Mouse (Mus musculus) cerebellum, adult 8-10 months (tissue): ENCODE data around the gene Tacc2.

Source experiments
- DNase-seq: peaks from one replicate; pipeline ENCODE4 v3.0.0; 2022

Tacc2 gene

DNA sequence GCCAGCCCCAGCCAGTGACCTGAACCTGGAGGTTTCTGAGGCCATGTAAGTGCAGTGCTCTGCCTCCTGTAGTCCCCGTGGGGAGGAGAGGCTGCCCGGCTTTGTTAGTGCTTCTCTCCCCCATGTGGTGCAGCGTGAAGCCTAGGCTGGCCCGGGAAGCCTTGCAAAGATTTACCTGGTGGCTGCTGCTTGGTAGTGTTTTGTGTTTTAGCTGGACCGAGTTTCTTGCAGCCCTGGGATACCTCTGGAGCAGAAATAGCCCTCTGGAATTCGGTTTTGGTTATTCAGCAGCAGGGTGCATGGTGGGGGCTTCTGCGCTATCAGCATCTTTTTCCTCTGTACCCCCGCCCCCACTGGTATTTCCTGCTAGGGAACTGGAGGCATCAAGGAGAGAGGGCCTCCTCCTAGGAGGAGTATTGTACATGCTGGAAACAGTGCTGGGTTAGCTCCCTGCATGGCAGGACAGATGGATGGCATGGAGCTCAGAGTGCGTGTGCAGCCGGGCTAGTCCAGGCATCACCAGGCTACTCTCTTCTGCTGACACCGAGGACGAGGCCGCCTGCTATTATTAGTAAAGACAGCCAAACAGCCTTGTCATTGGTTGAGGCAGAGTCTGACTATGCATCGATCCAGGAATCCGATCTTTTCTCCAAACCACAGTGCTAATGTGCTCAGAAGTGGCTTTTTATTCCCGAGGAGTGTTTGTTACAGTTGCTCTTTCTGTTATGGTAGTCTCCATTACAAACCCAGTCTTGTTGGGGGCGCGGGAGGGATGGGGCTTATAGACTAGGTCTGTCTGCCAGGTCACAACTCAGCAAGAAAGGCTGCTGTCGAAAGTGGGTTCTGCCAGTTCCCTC is 115.9 kb downstream of the Tacc2 start:
- peak; percentile 61 for DNase-seq

GRCm38 (mm10) chr7:130693800-130694193 is 116.6 kb downstream of the Tacc2 start:
- peak; percentile 54 for DNase-seq

- DNase-seq = no peak
Measured at GRCm38 (mm10) chr7:130695669-130696338, 118.6 kb downstream of the Tacc2 start.

DNA sequence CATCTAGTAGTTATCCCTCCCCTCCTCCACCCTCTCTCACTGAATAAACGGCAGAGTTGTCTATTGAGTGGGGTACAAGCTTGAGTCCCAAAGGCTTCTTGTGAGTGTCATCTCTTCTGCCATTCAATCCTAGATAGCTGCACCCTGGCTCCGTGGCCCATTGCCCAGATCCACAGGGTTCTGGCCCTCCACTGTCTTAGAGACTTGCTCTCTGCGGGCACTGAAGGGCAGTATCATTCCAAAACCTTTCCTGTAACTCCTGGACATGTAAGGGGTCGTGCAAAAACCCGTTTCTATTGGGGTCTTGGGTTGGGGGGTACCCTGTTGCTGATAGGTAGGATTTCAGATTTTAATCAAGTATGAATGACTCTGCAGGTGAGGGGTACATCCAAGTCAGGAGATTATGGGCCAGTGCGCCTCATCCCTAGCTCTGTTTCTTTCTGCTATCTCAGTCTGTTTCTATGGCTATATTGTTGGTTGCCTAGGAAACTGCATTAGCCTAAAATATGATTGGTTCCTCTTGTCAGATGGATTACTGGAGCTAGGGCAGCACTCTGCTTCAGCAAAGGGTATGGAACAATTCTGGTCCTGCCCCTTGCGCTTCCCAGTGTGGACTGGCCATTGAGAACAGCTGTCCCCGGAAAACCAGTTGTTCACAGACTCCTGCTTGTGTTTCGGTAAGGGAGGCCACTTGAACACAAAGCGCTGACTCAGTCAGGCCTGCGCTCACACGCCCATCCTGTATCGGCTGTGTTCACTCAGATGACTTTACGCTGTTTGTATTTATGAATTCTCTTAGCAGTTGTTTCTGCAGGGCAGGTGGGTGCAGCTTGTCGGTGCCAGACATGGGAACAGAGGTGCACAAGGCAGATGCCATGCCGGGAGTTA is 119.4 kb downstream of the Tacc2 start:
- no peak for DNase-seq

- no peak for DNase-seq
Measured at GRCm38 (mm10) chr7:130698480-130698879, 121.2 kb downstream of the Tacc2 start.

- no peak for DNase-seq
Measured at GRCm38 (mm10) chr7:130701336-130701735, 124.1 kb downstream of the Tacc2 start.

DNA sequence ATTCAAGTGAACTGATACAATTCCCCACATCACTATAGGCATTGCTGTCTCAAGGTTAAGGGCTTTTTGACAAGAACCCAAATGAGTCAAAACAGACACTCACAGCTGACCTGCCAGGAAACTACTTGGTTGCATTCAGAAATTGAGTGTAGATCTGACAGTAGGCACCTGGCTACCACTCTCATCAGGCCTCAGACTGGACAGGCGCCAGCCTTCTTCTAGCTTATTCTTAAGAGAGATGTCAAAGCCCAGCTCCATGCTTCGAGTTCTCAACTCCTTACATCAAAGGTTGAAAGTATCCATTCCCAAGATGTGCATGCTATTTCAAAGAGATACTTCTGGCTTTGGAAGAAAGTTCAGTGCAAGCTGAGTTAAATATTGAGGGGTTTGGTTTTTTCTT is 128.0 kb downstream of the Tacc2 start:
- no peak for DNase-seq

DNA sequence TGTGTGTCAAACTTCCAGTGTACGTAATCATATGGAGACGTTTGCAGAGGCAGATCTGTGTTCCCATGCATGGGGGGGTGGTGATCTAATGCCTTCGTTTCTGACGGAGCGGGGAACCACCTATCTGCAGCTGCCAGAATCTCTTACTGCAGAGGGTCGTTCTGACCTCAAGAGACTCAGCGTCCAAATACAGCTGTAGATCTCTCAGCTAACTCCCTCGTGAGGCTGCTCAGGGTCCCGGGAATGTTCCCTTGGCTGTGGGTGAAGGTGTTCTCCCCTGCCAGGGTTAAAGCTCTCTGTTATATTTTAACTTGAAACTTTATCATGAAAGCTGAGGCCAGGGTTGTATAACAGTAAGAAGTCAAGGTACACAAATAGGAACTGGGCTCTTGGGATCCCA is 131.7 kb downstream of the Tacc2 start:
- DNase-seq = no peak

DNA sequence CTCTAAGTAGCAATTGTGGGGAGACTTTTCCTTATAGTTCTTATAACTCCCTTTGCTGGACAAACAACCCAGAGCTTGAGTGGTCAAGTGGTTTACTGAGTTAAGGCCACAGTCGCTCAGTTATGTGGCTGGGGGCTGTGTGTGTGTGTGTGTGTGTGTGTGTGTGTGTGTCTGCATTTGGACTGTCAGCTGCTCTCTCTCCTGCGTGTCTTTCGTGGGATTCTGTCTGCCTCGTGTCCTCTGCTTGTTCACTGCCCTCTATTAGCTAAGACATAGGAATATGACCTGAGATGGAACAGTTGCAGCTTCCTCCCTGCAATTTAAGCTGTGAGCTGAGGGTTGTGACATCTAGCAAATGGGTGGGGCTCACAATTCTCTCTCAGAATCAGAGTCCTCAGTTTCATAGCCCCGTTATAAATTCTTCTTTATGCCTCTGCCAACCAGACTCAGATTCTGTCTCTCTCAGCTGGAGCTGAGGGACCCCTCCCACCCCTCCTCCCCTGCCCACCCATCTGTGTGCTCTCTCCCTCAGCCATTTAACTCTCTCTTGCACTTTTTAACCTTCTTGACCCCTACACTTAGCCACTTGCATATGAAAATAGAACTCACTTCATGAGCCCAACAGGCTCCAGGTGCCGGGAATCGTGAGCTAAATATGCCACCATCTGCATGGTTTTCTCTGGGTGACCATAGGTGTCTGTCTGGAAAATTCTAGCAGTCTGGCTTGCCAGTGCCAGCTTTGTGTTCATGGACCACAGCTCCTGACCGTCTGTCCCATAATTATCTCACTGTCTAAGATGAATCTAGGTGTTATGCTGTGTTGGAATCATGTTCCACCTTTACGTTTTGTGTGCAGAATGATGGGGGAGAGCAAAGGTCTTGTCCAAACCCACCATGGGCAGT is 132.4 kb downstream of the Tacc2 start:
- DNase-seq = peak; percentile 52

DNA sequence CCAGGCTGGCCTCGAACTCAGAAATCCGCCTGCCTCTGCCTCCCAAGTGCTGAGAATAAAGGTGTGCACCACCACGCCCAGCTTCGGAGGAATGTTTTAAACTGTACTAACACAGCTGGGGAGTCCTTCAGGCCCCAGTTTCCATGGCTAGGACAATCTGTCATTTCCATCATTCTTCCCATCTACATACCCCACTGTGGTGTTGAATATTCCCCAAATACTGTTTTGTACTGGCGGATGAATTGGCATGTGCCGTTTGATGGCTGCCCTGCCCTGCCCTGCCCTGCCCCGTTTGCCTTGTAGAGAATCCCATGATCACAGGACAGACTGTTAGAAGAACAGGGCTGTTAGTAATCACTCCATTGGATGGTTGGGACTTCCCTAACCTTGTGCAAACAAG is 134.6 kb downstream of the Tacc2 start:
- no peak for DNase-seq

DNA sequence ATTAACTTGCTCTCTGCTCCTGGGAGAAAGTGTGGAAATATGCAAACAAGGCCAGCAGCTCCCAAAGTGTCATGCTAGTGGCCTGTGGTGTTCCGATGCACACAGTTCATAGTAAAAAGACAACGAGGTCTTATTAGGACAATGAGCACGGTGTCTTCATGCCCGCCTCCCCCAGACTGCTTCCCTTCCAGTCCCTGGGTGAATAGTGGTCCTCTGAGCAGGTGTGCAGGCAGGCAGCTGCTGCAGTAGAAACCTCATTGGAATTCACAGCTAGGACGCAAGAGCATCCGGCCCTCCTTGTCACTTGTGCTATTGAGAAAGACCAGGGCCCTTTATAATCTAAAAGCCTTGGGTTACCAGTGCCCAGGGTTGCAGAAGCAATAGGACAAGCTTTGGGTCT is 136.1 kb downstream of the Tacc2 start:
- no peak for DNase-seq

GRCm38 (mm10) chr7:130715467-130715866 is 138.2 kb downstream of the Tacc2 start:
- DNase-seq = peak; percentile 87

- DNase-seq = no peak
Measured at GRCm38 (mm10) chr7:130716341-130716740, 139.1 kb downstream of the Tacc2 start.

DNA sequence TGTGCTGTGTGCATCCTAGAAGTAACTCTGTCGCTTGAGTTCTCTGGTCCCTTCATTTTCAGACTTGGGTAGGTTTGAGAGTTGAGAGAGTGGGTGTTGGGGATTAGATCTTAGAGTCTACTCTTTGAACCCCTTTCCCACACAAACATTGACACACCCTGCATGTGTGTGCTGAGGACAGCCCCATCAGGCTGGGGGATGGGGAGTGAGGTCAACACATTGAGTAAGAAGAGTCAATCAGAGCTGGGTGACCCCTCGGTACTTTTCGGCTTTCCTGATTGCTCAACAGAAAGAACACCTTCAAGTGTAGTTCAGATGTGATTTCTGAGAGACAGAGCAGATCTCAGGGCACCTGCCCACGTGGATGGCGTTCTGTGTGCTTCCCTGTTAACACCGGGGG is 139.8 kb downstream of the Tacc2 start:
- no peak for DNase-seq

DNA sequence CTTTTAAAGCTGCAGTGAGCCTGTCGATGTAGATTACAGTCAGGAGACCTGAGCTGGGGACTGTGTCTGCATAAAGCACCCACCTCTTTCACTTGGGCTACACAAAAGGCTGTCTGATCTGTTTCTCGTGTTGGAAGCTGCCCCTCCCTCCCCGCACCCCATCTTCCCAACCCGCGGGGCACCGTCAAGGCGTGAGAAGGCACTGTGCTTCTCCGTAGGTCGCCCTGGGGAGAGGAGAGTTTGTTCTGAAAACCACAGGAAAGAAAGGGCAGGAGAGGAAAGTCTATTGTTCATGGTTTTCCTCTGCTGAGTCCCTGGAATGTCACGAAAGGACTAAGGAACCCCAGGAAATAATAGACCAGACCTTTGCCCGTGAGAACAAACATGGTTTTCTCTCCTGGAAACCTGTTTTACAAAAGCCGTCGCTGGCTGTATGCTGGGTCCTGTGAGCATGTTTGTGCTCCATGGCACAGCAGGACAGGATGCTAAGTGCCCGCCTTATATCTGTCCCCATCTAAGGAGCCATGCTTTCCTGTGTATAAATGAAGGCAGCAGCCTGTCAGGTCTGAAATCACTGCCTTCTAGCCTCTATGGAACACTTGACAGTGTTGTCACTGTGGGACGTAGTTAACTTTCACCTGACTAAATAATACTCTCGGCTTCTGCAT is 142.8 kb downstream of the Tacc2 start:
- DNase-seq = no peak

DNA sequence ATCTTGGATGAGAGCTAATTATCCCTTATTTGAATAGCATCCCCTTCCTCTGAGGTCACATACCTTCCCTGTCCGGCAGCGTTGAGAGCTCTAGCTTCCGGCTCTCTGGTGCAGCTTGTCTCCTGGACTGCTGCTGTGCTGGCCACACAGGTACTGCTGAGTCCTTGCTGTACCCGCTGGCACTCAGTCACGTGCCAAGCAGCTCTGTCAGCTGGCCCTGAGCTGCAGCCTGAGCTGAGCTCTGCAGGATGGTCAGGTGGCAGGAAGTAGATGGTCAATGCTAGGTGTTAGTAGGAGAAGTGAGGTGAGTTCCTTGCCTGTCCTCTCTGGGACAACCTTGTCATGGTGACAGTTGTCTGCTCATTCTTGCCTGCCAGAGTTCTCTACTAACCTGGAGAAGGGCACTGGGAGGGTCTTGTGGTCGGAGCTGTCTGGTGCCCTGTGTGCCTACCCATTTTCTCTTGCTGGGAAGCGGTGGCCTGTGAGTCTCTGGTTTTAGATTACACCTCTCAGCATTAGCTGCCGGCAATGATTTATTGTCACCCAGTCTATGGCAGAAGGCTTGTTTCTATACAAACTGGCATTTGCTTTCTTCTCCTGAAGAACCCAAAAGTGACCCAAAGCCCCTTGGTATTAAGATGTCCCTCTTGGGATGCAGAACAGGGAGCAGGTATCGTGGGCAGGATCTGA is 143.6 kb downstream of the Tacc2 start:
- no peak for DNase-seq

DNA sequence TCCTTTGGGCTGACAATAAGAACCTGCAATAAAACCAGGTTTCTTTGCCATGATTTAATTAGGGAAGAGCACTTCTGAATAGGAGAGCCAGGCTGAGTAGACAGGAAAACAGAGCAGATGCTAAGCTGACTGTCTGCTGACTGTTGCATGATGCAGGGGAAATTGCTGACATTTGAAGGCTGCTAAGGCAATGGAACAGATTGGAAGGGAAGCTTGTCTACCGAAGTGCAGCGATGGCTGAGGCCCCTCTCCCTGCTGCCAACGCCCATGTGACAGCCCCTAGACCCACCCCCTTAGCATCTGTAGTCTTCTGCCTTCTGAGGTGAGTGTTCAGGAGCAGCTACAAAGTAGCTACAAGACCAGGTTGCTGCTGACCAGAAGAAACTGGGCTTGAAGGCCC is 148.9 kb downstream of the Tacc2 start:
- DNase-seq = no peak

GRCm38 (mm10) chr7:130726724-130727422 is 149.6 kb downstream of the Tacc2 start:
- DNase-seq = no peak

DNA sequence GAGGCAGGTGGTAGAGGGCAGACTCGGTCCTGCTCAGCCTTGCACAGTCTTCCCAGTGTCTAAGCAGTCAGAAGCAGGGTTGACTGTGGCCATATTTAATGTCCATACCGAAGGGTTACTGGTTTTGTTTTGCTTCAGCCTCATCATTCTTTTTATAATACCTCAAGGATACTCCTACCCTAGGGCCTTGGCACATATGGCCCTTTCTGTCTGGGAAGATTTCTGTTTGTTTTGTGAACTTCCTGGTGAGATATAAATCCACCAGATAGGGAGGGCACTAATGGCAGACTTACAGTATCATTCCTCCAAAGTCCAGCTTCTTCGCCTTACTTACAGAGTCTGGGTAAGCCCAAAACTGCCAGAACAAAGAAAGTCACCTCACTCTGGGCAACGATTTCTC is 150.3 kb downstream of the Tacc2 start:
- DNase-seq = no peak

- no peak for DNase-seq
Measured at GRCm38 (mm10) chr7:130731792-130732191, 154.6 kb downstream of the Tacc2 start.
